Mouse (Mus musculus) liver, embryonic 16.5 days (tissue): ENCODE data around the gene Mymx. TPM values are rescaled to one million over a fixed set of nuclear protein-coding genes. Genes with fewer than 3 reads are reported as not detected.

ENCODE experiments used
- ATAC-seq: fragments of 200-750 bp; cut with Nextera tagmentation; 2 replicates; pipeline ENCODE4 v1.8.0; 2017; ENCODE audit warnings: low read depth, mild to moderate bottlenecking, moderate number of reproducible peaks, moderate library complexity
- H3K27ac ChIP-seq: fragments of 300-500 bp; sonication (generic); 2 replicates; pipeline ENCODE4 v1.5.1; 2014; ENCODE audit warnings: mild to moderate bottlenecking, low read length
- H3K27me3 ChIP-seq: fragments of 300-500 bp; sonication (generic); 2 replicates; pipeline ENCODE4 v1.6.1; 2014; ENCODE audit warnings: low read depth, low read length, mixed read lengths; ENCODE audit not compliant: control insufficient read depth, insufficient read depth
- H3K36me3 ChIP-seq: fragments of 300-500 bp; sonication (generic); 2 replicates; pipeline ENCODE4 v1.6.1; 2014; ENCODE audit warnings: mild to moderate bottlenecking; ENCODE audit not compliant: control insufficient read depth, insufficient read depth
- H3K4me1 ChIP-seq: fragments of 300-500 bp; sonication (generic); 2 replicates; pipeline ENCODE4 v1.6.1; 2014; ENCODE audit warnings: low read depth, low read length, mixed read lengths; ENCODE audit not compliant: control insufficient read depth
- H3K4me2 ChIP-seq: fragments of 300-500 bp; sonication (generic); 2 replicates; pipeline ENCODE4 v1.6.1; 2014; ENCODE audit warnings: low read depth, low read length, mixed read lengths
- H3K4me3 ChIP-seq: fragments of 300-500 bp; sonication (generic); 2 replicates; pipeline ENCODE4 v1.5.1; 2014; ENCODE audit warnings: low read depth, mild to moderate bottlenecking, low read length
- H3K9ac ChIP-seq: fragments of 300-500 bp; sonication (generic); 2 replicates; pipeline ENCODE4 v1.6.1; 2014; ENCODE audit warnings: low read depth, low read length
- H3K9me3 ChIP-seq: fragments of 300-500 bp; sonication (generic); replicated peaks from 2 replicates; pipeline ENCODE4 v1.6.1; 2016; ENCODE audit warnings: low read length; ENCODE audit not compliant: control insufficient read depth
- WGBS: fragments of 180-500 bp; shearing (Covaris S2); extraction: QIAGEN DNeasy Blood & Tissue Kit; methylation state at CpG from one replicate; pipeline ENCODE4 v1.1.7; 2014; ENCODE audit not compliant: insufficient replicate concordance; 5-methylcytosine and 5-hydroxymethylcytosine counted together
- polyA plus RNA-seq: library from polyadenylated mRNA; unstranded; fragments of >200 nt; fragmentation: Nextera tagmentation; extraction: Ambion mirVana; gene quantifications from 2 replicates; pipeline ENCODE4 v1.2.1, GENCODE M21; 2015

Mymx gene
- polyA plus RNA-seq, 1 experiment from 2014 or later = 0.35 TPM

GRCm38 (mm10) chr17:45563216-45563615, 38.7 kb downstream of the Mymx start:
- no peak overlapping the region for H3K9ac ChIP-seq
- no peaks in the 10 kb centered on the region for H3K27me3 ChIP-seq
- H3K36me3 ChIP-seq = peaks cover 17% of the 10 kb centered on the region
- no peak for ATAC-seq
- H3K4me1 ChIP-seq = peaks cover 16% of the 10 kb centered on the region
- no peaks in the 10 kb centered on the region for H3K9me3 ChIP-seq
- 65% methylated on average over 12 of the region's 12 CpGs for WGBS
- H3K27ac ChIP-seq = no peak overlapping the region
- H3K4me2 ChIP-seq = no peak overlapping the region
- no peak overlapping the region for H3K4me3 ChIP-seq

- no peaks in the 10 kb centered on the region for H3K9me3 ChIP-seq
- H3K4me3 ChIP-seq = no peak overlapping the region
- no peak for ATAC-seq
- H3K27me3 ChIP-seq = peaks cover 18% of the 10 kb centered on the region
- H3K27ac ChIP-seq = no peak overlapping the region
- peaks cover 23% of the 10 kb centered on the region for H3K4me1 ChIP-seq
- H3K4me2 ChIP-seq = no peak overlapping the region
- no peak overlapping the region for H3K9ac ChIP-seq
- WGBS = 74% methylated on average over 15 of the region's 15 CpGs
- H3K36me3 ChIP-seq = no peaks in the 10 kb centered on the region
These were observed 42.0 kb downstream of the Mymx start for GRCm38 (mm10) chr17:45559732-45560525.

- peak overlapping the region; percentile 34; the same call in 1 of the 2 replicates for H3K4me2 ChIP-seq
- H3K4me1 ChIP-seq = peaks cover 16% of the 10 kb centered on the region
- no peaks in the 10 kb centered on the region for H3K9me3 ChIP-seq
- 47% methylated on average over 16 of the region's 16 CpGs for WGBS
- no peak overlapping the region for H3K27ac ChIP-seq
- H3K36me3 ChIP-seq = no peaks in the 10 kb centered on the region
- H3K4me3 ChIP-seq = no peak overlapping the region
- no peak overlapping the region for H3K9ac ChIP-seq
- ATAC-seq = no peak
- peaks cover 18% of the 10 kb centered on the region for H3K27me3 ChIP-seq
These were observed 43.7 kb downstream of the Mymx start for GRCm38 (mm10) chr17:45557998-45558862.

GRCm38 (mm10) chr17:45557246-45557824, 44.6 kb downstream of the Mymx start:
- WGBS = 39% methylated on average over 7 of the region's 7 CpGs
- Histone ChIP-seq H3K9ac (no peak overlapping the region), H3K9me3 (no peaks in the 10 kb centered on the region), H3K4me3 (0 out of 2 replicates have a peak overlapping the region, but pooled peaks have one; percentile 5), H3K36me3 (no peaks in the 10 kb centered on the region), H3K27me3 (peaks cover 18% of the 10 kb centered on the region), H3K4me1 (peaks cover 16% of the 10 kb centered on the region), H3K27ac (no peak overlapping the region), H3K4me2 (peak overlapping the region; percentile 34)
- ATAC-seq = 0 out of 2 replicates have a peak, but pooled peaks have one; percentile 12

- Histone ChIP-seq H3K27me3 (peaks cover 21% of the 10 kb centered on the region), H3K36me3 (no peaks in the 10 kb centered on the region), H3K27ac (no peak overlapping the region), H3K4me1 (peaks cover 18% of the 10 kb centered on the region), H3K9me3 (no peaks in the 10 kb centered on the region), H3K4me2 (peak overlapping the region; percentile 95), H3K9ac (0 out of 2 replicates have a peak overlapping the region, but pooled peaks have one; percentile 58), H3K4me3 (peak overlapping the region; percentile 72)
- no peak for ATAC-seq
- WGBS = 36% methylated on average over 3 of the region's 3 CpGs
These were observed 45.2 kb downstream of the Mymx start for GRCm38 (mm10) chr17:45556514-45557245.

- H3K9me3 ChIP-seq = no peaks in the 10 kb centered on the region
- ATAC-seq = no peak
- H3K4me3 ChIP-seq = peak overlapping the region; percentile 72
- WGBS = 1% methylated on average over 14 of the region's 14 CpGs
- peak overlapping the region; percentile 95 for H3K4me2 ChIP-seq
- peak overlapping the region; percentile 58; the same call in 1 of the 2 replicates for H3K9ac ChIP-seq
- H3K4me1 ChIP-seq = peaks cover 18% of the 10 kb centered on the region
- no peak overlapping the region for H3K27ac ChIP-seq
- H3K27me3 ChIP-seq = peaks cover 26% of the 10 kb centered on the region
- no peaks in the 10 kb centered on the region for H3K36me3 ChIP-seq
These were observed 45.8 kb downstream of the Mymx start for GRCm38 (mm10) chr17:45556107-45556489.

- Histone ChIP-seq H3K4me2 (peak within 1 kb of the TSS; percentile 95), H3K27ac (no peak within 1 kb of the TSS), H3K4me3 (peak within 1 kb of the TSS; percentile 72), H3K27me3 (peaks cover 31% of the 10 kb centered on the region), H3K9ac (peak within 1 kb of the TSS; percentile 58), H3K4me1 (peaks cover 18% of the 10 kb centered on the region), H3K9me3 (no peaks in the 10 kb centered on the region), H3K36me3 (no peaks in the 10 kb centered on the region)
- peak; percentile 81 for ATAC-seq
- WGBS = under 1% methylated on average over 44 of the region's 45 CpGs
These were observed 46.3 kb downstream of the Mymx start, which contains the start of gene Nfkbie for GRCm38 (mm10) chr17:45555452-45556106. Gene Nfkbie, plus strand, starts transcription at chr17:45555703.

- 19% methylated on average over 1 of the region's 1 CpGs for WGBS
- H3K36me3 ChIP-seq = no peaks in the 10 kb centered on the region
- H3K9me3 ChIP-seq = no peaks in the 10 kb centered on the region
- H3K4me2 ChIP-seq = no peak overlapping the region
- H3K9ac ChIP-seq = no peak overlapping the region
- H3K27ac ChIP-seq = no peak overlapping the region
- H3K27me3 ChIP-seq = peaks cover 43% of the 10 kb centered on the region
- no peak overlapping the region for H3K4me3 ChIP-seq
- peaks cover 21% of the 10 kb centered on the region for H3K4me1 ChIP-seq
- ATAC-seq = no peak
These were observed 47.5 kb downstream of the Mymx start for GRCm38 (mm10) chr17:45554420-45554819.
